Mouse (Mus musculus): ENCODE results near the gene Ptpre.

- TF ChIP-seq CTCF (IDR thresholded peaks at IDR 0.05; ENCODE audit: borderline replicate concordance, insufficient read depth, low read depth, low read length): no peak
- TF ChIP-seq POLR2A (IDR thresholded peaks at IDR 0.05; ENCODE audit: borderline replicate concordance, insufficient read depth, low read length): no peak
Observed at GRCm38 (mm10) chr7:135614892-135615291, 77.6 kb downstream of the Ptpre start.
